Mouse (Mus musculus) cerebellum, postnatal 25 days (tissue): ENCODE data around the gene Spop.
"Not testable (repeated sequence)": the region's sequence is repeated elsewhere in the genome, so short reads cannot be mapped to it uniquely, and the experiment has no call there.

Source experiments
- DNase-seq, 2 experiments: peaks; one replicate each; pipeline ENCODE4 v3.0.0; 2021; ENCODE audit warnings: mixed read lengths in 2 of 2

Gene Spop

DNA sequence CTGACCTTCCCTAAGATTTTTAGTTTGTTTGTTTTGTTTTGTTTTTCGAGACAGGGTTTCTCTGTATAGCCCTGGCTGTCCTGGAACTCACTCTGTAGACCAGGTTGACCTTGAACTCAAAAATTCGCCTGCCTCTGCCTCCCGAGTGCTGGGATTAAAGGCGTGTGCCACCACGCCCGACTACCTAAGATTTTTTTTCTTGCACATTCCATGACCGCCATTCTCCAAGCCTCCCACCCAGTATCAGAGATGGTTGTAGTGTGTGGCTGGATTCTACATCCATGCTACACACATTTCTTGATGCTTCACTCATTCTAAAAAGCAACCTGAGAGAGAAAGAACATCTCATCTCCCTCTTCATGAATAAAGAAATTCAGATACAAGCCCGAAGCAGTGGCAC lies 87.9 kb downstream of the Spop start:
- DNase-seq, result not testable (repeated sequence)

DNA sequence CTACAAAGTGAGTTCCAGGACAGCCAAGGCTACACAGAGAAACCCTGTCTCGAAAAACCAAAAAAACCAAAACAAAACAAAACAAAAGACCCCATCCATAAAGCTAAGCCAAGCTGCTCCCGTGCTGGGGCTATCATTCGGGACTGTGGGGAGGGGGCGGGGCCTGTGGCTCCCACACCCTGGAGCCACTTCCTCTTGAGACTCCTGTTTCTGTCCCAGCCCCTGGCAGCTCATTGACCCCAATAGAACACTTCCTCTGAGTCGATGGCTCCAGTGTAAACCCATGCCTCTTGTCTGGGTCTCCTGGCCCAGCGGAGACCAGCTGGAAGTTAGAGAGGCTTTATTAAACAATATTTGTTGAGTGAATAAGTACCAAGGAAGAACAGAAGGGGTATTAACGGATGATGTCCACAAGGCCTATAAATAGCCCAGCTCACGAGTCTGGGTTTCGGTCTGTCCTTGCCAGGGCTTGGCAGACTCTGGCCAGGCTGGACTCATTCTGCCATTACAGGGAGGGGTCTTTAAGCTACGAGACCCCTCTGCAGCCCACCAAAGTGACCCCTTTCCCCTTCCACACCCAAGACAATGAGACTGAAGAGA lies 89.8 kb downstream of the Spop start:
- peak in 1 of 2 experiments; percentile 39 for DNase-seq

DNA sequence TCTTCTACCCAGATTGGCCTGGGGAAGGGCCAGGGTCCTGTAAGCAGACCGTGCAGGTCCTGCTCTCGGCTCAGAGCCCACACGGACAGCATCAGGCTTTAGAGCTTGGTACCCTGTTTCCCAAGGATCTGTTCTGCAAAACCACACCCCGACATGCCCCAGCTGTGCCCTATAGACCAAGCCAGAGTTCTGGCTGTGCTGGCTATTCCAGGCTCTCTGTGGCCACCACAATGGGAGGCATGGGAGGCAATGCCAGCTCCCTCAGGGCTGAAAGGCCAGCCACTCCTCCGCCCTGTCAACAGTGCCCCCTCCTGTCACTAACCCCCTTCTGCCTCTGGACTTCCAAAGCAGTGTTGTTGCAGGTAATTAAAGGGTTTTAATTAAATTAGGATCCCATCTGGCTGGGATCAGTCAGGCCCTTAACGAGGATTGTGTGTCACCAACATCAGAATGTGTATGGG lies 90.4 kb downstream of the Spop start:
- DNase-seq, result peak; percentile 43 to 49

DNA sequence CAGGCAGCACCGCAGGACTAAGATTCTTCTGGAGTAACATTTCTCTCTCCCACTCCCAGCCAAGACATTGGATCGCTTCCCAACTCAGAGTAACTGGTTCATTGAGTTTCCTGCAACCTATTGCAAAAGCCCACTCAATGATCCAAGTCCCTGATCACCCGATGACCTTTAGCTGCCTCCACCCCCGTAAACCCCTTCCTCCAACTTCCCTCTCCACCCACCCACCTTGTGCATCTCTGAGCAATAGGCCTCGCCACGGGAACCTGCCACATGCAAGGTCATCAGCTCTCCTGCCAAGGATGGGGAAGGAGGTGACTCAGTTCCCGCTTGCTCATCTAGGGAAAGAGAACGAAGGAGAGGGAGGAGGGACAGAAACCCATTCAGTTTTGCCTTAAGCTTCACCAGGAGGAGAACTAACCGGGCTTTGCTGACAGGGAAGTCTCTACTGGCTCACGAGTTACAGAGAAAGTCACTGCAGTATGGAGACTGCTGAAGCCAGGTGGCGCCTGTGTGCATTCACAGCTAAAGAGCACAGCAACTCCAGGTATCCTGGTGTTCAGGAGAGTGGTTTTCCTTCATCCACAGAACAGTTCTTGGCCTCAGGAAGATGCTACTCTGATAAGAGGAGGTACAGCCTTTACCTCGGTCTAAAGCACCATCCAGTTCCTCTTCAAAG lies 93.3 kb downstream of the Spop start:
- peak; percentile 53 to 71 for DNase-seq

DNA sequence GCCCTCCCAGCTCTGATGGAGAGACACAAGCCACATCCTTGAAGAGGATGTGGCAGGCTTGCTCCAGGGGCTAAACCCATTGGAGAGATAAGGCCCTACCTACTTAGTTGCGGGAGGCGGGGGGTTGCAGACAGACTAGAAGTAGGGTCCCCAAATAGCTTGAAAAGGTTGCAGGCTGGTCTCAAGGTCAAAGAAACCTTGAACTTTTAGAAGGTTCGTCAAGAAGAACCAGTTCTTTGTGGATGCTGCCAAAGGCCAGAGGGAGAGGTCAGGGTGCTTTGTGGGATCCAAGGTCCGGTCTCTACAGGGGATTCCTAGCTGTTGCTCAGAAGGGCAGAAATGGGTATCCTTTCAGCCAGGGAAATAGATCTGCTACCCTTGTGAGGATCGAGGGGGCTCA lies 93.9 kb downstream of the Spop start:
- DNase-seq, result no peak

DNA sequence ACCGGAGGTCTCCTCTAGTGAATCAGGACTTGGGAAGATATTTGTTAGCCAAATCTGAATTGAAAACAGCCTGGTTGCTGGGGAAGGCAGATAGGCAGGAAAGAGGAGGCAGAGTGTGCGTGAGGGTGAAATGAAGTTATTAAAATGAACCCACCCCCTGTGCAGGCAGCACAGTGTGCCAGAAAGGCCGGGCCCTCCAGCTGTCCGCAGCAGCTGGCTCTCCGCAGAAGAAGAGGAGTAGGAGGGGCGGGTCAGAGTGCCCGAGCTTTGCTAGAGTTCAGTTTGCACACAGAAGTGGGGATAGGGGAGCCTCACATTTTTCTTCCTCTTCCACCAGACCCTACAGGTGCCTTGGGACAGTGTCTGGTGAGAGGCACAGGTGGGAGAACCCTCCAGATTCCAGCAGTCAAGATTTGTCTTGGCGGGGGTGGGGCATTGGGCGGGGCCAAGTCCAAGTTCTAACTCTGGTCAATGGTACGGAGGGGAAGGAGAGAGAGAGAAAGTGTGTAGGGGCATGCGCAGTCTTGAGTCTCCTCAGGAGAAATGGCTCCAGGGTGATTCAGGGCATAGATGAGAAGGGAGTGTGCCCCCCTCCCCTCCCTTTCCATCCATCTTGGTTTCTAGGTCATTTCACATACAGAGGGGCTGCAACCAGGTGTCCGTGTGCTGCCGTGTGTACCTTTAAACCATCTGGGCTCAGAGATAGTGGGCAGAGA lies 94.5 kb downstream of the Spop start:
- no peak for DNase-seq

DNA sequence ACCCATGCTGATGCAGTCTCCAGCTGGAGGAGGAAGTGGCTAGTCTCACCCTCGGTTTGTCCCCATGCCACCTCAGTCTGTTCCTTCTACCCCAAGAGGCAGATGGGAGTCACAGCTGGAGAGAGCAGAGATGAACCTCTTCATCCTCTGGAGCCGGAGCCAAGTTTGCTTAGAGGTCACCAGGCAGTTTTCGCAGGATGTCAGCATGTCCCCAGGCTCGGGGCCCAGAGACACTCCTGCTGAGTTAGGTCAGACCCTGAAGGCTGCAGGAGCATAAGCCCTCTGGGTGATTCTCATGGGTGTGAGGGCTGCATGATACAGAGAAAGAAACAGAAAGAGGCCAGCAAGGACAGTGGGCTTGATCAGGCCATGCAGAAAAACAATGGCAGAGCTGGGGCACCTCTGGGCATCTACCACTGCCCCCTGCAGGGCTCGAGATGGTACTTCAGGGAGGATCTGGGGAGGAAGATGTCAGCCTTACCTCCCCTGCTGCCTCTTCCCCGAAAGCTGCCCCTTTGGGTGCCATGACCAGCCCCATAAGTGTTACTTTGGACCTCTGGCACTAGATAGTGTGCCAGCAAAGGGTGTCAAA lies 95.3 kb downstream of the Spop start:
- peak; percentile 39 to 58 for DNase-seq

DNA sequence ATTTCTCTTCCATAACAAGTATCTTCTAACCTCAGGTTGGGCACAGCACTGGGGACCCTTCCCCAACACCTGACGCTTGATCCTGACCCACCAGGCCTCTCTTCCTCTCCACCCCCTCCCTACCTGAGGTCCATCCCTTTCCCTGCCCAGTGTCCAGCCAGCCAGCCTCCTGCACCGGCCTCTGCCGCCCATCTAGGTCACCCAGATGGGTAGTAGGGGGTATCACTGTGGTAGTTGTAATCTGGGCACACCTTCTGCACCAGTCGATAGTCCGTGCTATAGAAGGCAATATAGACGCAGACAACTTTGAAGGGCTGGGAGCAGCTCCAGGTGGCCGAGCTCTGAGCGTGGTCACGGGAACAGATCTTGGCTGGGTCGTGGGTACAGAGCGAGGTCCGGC lies 96.8 kb downstream of the Spop start:
- no peak for DNase-seq

DNA sequence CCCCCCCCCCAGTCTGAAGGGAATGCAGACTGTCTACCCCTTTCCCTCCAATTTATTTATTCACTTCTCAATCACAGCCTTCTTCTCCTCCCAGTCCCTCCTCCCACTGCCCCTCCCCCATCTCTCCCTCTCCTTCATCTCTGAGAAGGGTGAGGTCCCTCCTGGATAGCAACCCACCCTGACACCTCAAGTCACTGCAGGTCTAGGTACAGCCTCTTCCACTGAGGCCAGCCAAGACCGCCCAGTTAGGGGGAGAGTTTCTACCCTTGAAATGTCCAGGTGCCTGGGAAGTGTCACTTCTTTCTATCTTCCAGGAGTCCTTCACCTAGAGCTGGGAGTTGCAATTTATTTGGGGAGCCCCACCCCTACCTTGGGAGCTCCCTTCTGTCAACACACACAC lies 98.0 kb downstream of the Spop start:
- DNase-seq, result peak in 1 of 2 experiments; percentile 30

DNA sequence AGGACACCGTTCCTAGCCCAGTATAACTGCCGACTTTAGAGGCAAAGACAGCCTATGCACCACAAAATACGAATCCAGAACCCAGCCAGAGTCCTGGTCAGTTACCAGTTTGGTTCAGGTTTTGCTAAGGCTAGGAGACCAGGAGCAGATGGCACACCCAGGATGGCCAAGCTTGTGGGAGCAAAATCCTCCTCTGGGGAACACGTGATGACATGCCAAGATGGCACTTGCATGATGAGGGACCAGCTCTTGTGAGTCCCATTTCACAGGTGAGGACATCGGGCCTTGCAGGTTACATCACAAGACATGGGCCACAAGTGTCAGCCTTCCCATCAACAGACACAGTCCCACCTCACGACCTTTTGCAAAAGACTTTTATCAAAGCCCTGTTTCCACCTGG lies 98.5 kb downstream of the Spop start:
- peak in 1 of 2 experiments; percentile 37 for DNase-seq

DNA sequence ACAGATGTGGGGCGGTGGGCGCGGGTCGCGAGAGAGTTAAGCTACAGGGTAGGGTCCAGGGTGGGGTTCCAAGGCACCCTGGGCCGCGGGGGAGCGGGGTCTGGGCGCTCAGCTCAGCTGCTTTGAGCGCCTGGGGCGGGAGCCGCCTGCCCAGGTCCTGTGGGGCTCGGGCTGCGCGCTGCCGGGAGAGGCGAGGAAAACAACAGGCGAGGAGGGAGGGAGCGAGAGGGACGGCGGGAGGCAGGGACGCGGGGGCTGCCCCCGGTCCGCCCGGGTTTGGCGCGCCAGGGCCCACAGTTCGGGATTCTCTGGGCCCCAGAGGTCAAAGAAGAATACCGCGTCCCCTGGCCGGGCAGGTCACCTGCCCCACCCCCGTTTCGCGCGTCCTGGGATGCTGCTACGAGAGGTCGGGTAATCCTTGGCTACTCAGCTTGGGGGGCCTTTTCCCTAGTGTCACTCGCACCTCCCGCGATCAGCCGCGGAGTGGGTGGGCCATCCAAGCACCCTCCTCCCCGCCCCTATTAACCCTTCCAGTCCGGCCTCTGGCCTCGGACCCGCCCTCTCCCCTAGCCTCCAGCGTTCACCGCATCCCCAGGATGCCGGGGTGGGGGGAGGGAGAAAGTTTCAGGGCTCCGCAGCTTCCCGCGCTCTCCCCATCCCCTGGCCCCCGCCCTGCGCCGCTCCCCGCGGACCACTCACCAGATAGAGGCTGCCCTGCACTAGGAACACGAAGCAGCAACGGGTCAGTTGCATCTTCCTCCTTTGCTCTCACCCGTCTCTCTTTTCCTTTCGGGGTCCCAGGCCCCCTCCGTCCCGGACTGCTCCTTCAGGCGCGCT lies 99.8 kb downstream of the Spop start:
- peak; percentile 62 to 70 for DNase-seq

DNA sequence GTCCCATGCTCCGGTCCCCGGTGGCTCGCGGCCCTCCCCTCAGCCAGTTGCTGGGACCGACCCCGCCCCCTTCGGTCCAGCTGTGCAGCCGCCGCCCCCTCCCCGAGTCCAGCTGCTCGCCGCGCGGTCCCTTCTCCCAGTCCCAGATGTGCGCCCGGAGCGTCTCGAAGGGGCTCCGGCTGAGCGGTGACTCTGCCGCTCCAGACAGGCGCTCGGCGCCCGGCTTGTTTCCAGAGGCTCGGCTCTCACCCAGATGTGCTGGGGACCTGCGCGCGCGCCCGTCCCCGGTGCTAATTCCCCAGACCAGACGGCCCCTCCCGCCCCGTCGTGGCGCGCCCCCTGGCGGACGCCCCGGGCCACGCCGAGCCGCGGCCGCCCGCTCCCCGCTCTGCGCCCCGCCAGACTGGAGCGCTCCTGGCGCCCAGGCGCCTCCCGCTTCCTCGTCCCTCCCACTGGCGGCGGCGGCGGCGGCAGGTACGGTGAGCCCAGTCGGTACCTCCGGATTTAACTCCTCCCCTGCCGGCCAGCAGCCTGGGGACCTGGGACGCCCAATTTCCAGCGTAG lies 100.5 kb downstream of the Spop start, which contains the start of gene Nxph3:
Gene Nxph3 (minus strand): TSS at position 273 of the 564 bp plus-strand sequence.
- DNase-seq, result peak; percentile 89 to 92

DNA sequence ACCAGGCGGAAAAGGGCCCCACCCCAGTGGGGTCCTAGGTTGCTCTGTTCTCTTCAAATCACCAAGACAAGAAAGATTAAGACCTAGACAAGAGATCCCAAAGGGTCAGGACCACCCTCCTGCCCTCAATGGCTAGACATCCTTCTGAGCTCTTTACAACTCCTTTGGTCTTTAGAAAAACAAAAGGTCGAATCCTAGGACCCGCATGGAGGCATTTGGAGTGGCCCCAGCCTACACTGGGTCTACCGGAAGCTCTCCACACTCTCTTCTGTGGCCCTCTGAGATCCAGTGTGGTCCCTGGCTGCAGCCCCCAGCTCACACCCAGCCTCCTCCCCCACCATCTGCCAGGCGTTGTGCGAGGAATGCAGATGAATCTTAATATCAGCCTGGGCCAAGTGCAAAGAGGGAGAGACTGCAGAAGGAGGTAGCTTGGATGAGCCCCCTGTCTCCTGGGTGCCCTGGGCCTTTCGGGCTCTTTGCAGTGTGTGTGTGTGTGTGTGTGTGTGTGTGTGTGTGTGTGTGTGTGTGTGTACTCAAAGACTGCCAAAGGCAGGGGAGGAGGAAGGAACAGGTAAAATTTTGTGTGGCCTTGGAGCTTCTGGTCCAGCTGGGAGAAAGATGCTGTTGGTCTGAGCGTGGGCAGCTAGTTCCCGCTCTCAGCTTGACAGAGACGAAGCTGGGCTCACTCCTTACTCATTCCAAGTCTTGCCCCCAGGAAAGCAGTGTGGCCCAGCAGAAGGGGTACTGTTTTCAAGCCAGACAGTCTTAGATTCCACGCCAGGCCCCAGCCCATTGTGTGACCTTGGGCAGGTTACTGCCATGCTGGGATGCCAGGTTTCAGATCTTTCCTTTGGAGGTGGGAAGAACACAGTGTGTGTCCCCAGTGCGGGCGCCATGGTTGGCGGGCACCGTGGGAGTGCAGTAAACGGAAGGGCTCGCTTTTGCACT lies 101.8 kb downstream of the Spop start:
- peak; percentile 36 to 38 for DNase-seq

DNA sequence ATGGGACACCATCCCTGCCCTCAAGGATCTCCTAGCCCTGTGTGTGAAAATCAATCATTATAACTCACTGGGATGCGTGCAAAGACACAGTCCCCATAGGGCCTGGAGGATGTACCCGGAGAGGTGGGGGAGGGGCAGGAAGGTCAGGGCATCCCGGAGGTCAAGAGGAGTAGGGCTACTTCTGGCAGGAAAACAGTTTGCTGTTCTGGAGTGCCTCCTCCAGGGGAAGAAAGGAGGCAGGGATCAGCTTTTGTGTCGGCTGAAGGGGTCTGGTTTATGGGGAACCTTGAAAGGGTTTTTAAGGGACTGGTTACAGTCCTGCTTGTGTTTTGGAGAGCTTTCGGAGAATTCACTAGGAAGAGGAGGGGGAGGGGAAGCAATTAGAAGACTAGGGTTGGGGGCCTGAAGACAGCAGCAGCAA lies 102.6 kb downstream of the Spop start:
- peak; percentile 30 to 50 for DNase-seq

DNA sequence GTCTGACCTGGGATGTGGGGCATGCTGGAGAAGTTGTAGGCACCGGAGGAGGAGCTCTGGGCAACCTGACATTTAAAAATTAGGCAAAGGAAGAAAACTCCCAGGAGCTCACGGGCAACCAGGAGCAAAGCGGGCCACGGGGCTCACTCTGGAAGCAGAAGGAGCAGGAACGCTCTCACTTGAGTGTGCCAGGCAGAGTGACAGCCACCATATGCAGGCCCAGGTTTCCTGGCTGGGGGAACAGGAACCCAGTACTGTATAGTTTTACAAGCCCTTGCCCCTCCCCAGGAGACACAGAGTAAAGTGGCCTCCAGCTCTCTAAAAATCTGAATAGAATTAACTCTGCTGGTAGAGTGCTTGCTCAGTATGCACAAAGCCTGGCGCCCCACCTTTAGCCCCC lies 103.3 kb downstream of the Spop start:
- no peak for DNase-seq

DNA sequence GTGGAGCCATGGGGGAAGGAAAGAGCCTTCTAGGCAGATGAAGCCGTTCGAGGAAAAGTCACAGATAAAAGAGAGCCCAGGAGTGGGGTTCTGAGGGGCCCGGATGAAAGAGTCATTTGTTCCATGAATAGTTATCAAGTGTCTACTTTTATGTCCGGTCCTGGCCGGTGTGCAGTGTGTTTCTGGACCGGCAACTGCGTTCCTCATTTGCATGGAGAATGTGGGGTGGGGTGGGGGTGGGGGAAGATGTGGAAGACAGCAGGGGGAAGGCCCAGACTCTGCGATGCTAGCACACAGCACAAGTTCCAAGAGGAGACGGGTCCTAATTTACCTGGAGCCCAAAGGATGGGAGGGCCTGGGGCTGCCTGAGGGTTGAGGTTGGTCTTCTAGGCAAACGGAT lies 105.4 kb downstream of the Spop start:
- DNase-seq, result no peak

DNA sequence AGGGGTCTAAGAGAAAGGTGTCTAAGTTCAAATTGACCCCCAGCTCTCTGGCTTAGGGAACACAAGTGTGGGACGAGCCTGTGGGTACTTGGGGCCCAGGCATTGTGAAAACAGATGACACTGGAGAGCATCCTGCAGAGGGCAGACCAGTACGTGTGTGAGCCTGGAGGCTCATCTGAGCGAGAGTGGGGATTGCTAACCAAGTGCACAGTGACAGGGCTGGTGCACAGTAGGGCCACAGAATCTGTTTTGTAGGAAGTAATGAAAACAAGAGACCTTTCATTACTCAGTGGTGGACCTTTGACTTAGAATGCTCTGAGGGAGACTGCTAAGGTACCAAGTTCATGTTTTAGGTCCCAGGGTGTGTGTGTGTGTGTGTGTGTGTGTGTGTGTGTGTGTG lies 106.1 kb downstream of the Spop start:
- DNase-seq, result no peak

DNA sequence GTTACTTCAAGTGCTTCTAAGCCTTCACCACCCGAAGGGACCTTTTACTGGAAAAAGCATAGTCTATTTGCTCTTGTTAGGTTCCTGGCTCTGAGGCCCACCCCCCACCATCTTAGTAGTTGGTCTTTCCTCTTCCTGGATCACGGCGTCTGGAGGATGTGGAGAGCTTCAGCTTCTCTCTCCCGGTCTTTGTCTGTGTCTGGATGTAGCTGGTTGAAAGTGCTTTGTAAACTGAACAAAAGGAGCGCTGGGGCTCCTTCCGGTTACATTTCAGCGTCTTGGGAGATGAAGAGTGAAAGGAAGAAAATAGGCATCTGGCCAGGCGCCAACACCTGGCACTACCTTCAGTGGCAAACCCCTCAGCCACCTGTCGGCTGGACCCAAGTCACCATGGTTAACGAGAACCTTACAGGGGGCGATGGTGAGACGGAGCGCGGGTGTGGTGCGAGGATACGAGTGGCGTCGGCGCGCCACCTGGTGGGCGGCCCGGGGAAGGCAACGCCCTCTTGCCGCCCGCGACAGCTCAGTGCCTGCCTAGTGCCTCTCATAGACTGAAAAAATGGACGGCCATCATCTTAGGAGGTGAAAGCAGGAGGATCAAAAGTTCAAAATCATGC lies 106.7 kb downstream of the Spop start:
- peak; percentile 94 to 97 for DNase-seq

DNA sequence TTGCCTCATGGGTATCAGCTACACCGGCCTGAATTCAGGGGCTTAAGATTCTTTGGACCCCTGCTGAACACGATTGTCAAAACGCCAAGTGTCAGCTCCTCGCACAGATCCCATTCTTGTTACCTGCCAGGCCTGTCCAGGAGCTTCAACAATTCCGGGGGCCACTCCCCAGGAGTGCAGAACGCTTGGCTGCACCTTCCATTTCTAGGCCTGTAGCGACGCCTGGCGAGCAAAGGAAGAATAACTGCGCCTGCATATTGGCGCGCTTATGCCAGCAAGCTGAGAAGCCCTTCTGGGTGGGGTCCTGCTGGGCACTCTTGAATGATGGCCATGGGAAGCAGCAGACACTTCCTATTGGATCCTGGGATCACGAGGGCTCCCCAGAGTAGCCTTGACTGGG lies 107.7 kb downstream of the Spop start:
- peak; percentile 87 to 90 for DNase-seq

DNA sequence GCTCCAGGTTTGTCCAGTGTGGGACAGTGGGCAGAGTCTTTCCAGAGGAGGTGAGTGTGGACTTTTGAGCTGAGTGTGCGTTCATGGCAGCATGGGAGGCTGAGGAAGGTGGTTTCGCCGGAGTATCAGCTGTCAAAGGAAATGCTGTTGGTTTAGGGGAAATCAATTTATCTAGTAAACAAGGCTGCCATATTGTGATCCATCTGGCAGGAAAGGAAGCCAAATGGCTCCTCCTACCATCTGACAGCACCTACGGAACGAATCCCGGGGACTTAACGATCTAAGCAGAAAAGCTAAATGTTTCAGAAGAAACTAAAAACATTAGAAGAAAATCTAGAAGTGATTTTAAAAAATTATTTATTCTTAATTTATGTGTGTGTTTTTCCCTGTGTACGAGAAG lies 113.4 kb downstream of the Spop start:
- DNase-seq, result no peak

DNA sequence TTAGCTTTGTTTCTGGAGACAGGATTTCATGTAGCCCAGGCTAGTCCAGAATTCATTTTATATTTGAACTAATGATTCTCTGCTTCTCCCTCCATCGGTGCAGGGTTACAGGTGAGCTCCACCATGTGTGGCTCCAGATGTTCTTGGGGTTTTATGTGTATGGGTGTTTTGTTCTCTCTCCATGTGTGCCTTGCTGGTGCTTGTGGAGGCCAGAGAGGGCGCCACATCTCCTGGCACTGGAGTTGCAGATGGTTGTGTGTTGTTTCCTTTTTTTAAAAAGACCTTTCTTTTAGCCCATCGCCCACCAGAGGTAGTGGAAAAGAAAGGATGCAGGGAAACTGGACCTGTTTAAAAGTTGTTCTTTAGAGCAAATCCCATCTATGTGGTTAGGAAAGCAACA lies 114.4 kb downstream of the Spop start:
- DNase-seq, result no peak
